8 mouse cellular contexts compared by ENCODE assay signal in genomic region chr6:124862406-124863124, GRCm38 (mm10). TPM values are rescaled to one million over a fixed set of nuclear protein-coding genes. Genes with fewer than 3 reads are reported as not detected.
DNase-seq lines count a peak whose midpoint lies in the region; ATAC-seq and TF ChIP-seq lines count a peak whose summit lies in the region.
"Had no signal": no experiment of that assay in that cellular context is flagged by ENCODE, and none has a peak within 500 bp of the region (broad histone marks: within the 10 kb centered on the region; RNA-seq: fewer than 3 reads in every experiment).

No protein-coding gene starts in this region.

- peak; percentile 36 to 42 for DNase-seq in left cerebral cortex, adult 18-20 months (ENCODE audit: low spot score in 2 of 2)
- DNase-seq in left cerebral cortex, adult 8-10 months (ENCODE audit: low spot score in 2 of 2), result no peak
- no peak for DNase-seq in embryonic facial prominence, embryonic 14.5 days (ENCODE audit: low spot score)
- no peak for DNase-seq in adrenal gland, adult 2 months

- 10% methylated on average over 8 of the region's 8 CpGs for WGBS in embryonic facial prominence, embryonic 14.5 days
- 9% methylated on average over 8 of the region's 8 CpGs for WGBS in hindbrain, embryonic 15.5 days
- WGBS in olfactory bulb, adult 2 months, result 3% methylated on average over 8 of the region's 8 CpGs

- no peak for TF ChIP-seq CTCF in olfactory bulb, adult 2 months (IDR thresholded peaks at IDR 0.05; ENCODE audit: insufficient read depth, low read depth, low read length)

- ATAC-seq in embryonic facial prominence, embryonic 14.5 days (ENCODE audit: low read depth), result no peak
- peak; percentile 1; the same call in 1 of the 2 replicates for ATAC-seq in hindbrain, embryonic 15.5 days (ENCODE audit: low FRiP score, low read depth)
- ATAC-seq in erythroid progenitor cell, adult 5-6 weeks (replicated peaks; ENCODE audit: low FRiP score, poor library complexity, severe bottlenecking), result no peak

- peak overlapping the region; percentile 57 for H3K4me3 ChIP-seq in embryonic facial prominence, embryonic 14.5 days (ENCODE audit: low read depth, low read length)
- H3K4me3 ChIP-seq in hindbrain, embryonic 15.5 days, result peak overlapping the region; percentile 83
- H3K4me3 ChIP-seq in olfactory bulb, adult 2 months (ENCODE audit: insufficient read depth, low read depth, low read length), result peak overlapping the region; percentile 73

- no peak overlapping the region for H3K27ac ChIP-seq in embryonic facial prominence, embryonic 14.5 days (replicated peaks; ENCODE audit: low read depth, low read length)
- peak overlapping the region; percentile 98 for H3K27ac ChIP-seq in hindbrain, embryonic 15.5 days (replicated peaks)
- H3K27ac ChIP-seq in olfactory bulb, adult 2 months (ENCODE audit: insufficient read depth, low read depth, low read length), result peak overlapping the region; percentile 99

- peak overlapping the region; percentile 95 for H3K4me2 ChIP-seq in embryonic facial prominence, embryonic 14.5 days (ENCODE audit: low read depth, low read length)
- peak overlapping the region; percentile 80 for H3K4me2 ChIP-seq in hindbrain, embryonic 15.5 days

- H3K36me3 ChIP-seq in embryonic facial prominence, embryonic 14.5 days (ENCODE audit: control insufficient read depth, insufficient read depth, low read length), result no peaks in the 10 kb centered on the region
- no peaks in the 10 kb centered on the region for H3K36me3 ChIP-seq in hindbrain, embryonic 15.5 days

- no peaks in the 10 kb centered on the region for H3K27me3 ChIP-seq in embryonic facial prominence, embryonic 14.5 days (replicated peaks; ENCODE audit: control insufficient read depth, insufficient read depth, low read length)
- H3K27me3 ChIP-seq in hindbrain, embryonic 15.5 days, result no peaks in the 10 kb centered on the region

- H3K4me1 ChIP-seq in embryonic facial prominence, embryonic 14.5 days (ENCODE audit: control insufficient read depth, insufficient read depth, low read length), result peaks cover 11% of the 10 kb centered on the region
- H3K4me1 ChIP-seq in hindbrain, embryonic 15.5 days (replicated peaks), result peaks cover 79% of the 10 kb centered on the region
- peaks cover 55% of the 10 kb centered on the region for H3K4me1 ChIP-seq in olfactory bulb, adult 2 months (ENCODE audit: control insufficient read depth, insufficient read depth, low read length)

- H3K9ac ChIP-seq in embryonic facial prominence, embryonic 14.5 days (ENCODE audit: low read depth, low read length), result peak overlapping the region; percentile 76
- H3K9ac ChIP-seq in hindbrain, embryonic 15.5 days, result peak overlapping the region; percentile 84

- TF ChIP-seq POLR2A in olfactory bulb, adult 2 months (IDR thresholded peaks at IDR 0.05; ENCODE audit: insufficient read depth, low read depth, low read length), result no peak

- H3K9me3 ChIP-seq in embryonic facial prominence, embryonic 14.5 days (ENCODE audit: control insufficient read depth, low read length), result no peaks in the 10 kb centered on the region
- no peaks in the 10 kb centered on the region for H3K9me3 ChIP-seq in hindbrain, embryonic 15.5 days

RNA-seq across cellular contexts. Expression of gene Gpr162, which starts 1.2 kb away (rescaled TPM):
- total RNA-seq in left cerebral cortex, adult 18-20 months (2021), result 100 to 1,000 TPM; 212 to 232 TPM
- 100 to 1,000 TPM; 202 to 224 (median 204) TPM for total RNA-seq in left cerebral cortex, adult 8-10 months (2022)
- polyA plus RNA-seq in embryonic facial prominence, embryonic 14.5 days (2014; fragmentation: Nextera tagmentation; extraction: Ambion mirVana), result 0.95 and 1.5 TPM in 2 replicates
- polyA plus RNA-seq in hindbrain, embryonic 15.5 days (2015; fragmentation: Nextera tagmentation; extraction: Ambion mirVana), result 33.9 and 37.5 TPM in 2 replicates
- polyA plus RNA-seq in olfactory bulb, adult 2 months (2012; ENCODE audit: insufficient read depth, insufficient read length, low replicate concordance, missing spikeins), result not detected in 2 replicates
- total RNA-seq in adrenal gland, adult 2 months (2021), result 1 to 10 TPM; 1.1 to 2.5 TPM
- polyA plus RNA-seq in adrenal gland, adult 2 months (2012; rRNA removed), result 1.9 and 2.4 TPM in 2 replicates
- not detected in 2 replicates for total RNA-seq in erythroid progenitor cell, adult 5-6 weeks (2015; ENCODE audit: low replicate concordance)
- not detected in 2 replicates for total RNA-seq in erythroid progenitor cell, adult 5-6 weeks (2017; ENCODE audit: low replicate concordance)

RNA-seq across cellular contexts. Expression of gene P3h3, which starts 5.0 kb away (rescaled TPM):
- total RNA-seq in left cerebral cortex, adult 18-20 months (2021), result 10 to 100 TPM; 23.5 to 30.9 TPM
- total RNA-seq in left cerebral cortex, adult 8-10 months (2022), result 10 to 100 TPM; 18.5 to 25.6 (median 20.6) TPM
- 49.5 and 57.0 TPM in 2 replicates for polyA plus RNA-seq in embryonic facial prominence, embryonic 14.5 days (2014; fragmentation: Nextera tagmentation; extraction: Ambion mirVana)
- polyA plus RNA-seq in hindbrain, embryonic 15.5 days (2015; fragmentation: Nextera tagmentation; extraction: Ambion mirVana), result 17.1 and 18.7 TPM in 2 replicates
- not detected in 2 replicates for polyA plus RNA-seq in olfactory bulb, adult 2 months (2012; ENCODE audit: insufficient read depth, insufficient read length, low replicate concordance, missing spikeins)
- 10 to 100 TPM; 16.8 to 23.6 TPM for total RNA-seq in adrenal gland, adult 2 months (2021)
- polyA plus RNA-seq in adrenal gland, adult 2 months (2012; rRNA removed), result 42.6 and 48.6 TPM in 2 replicates
- total RNA-seq in erythroid progenitor cell, adult 5-6 weeks (2015; ENCODE audit: low replicate concordance), result 1.1 and 2.5 TPM in 2 replicates
- 0.83 and 3.0 TPM in 2 replicates for total RNA-seq in erythroid progenitor cell, adult 5-6 weeks (2017; ENCODE audit: low replicate concordance)

RNA-seq across cellular contexts. Expression of gene Gnb3, which starts 22.5 kb away (rescaled TPM):
- under 1 TPM in 1 of 2 experiments, not detected in 1; 0.21 TPM for total RNA-seq in left cerebral cortex, adult 18-20 months (2021)
- under 1 TPM in 3 of 4 experiments, not detected in 1; 0.20 to 0.87 (median 0.53) TPM for total RNA-seq in left cerebral cortex, adult 8-10 months (2022)
- polyA plus RNA-seq in embryonic facial prominence, embryonic 14.5 days (2014; fragmentation: Nextera tagmentation; extraction: Ambion mirVana), result 2.9 and 3.5 TPM in 2 replicates
- polyA plus RNA-seq in hindbrain, embryonic 15.5 days (2015; fragmentation: Nextera tagmentation; extraction: Ambion mirVana), result 0.83 and 3.3 TPM in 2 replicates
- not detected in 2 replicates for polyA plus RNA-seq in olfactory bulb, adult 2 months (2012; ENCODE audit: insufficient read depth, insufficient read length, low replicate concordance, missing spikeins)
- 10 to 100 TPM in 1 of 2 experiments, 1 to 10 TPM in 1; 6.7 to 12.2 TPM for total RNA-seq in adrenal gland, adult 2 months (2021)
- 9.2 and 11.9 TPM in 2 replicates for polyA plus RNA-seq in adrenal gland, adult 2 months (2012; rRNA removed)
- not detected in 2 replicates for total RNA-seq in erythroid progenitor cell, adult 5-6 weeks (2015; ENCODE audit: low replicate concordance)
- total RNA-seq in erythroid progenitor cell, adult 5-6 weeks (2017; ENCODE audit: low replicate concordance), result not detected in 2 replicates
- polyA plus RNA-seq: testis, adult 2 months had no signal

RNA-seq across cellular contexts. Expression of gene Cd4, which starts 25.5 kb away (rescaled TPM):
- total RNA-seq in left cerebral cortex, adult 18-20 months (2021), result 1 to 10 TPM; 4.2 to 8.6 TPM
- total RNA-seq in left cerebral cortex, adult 8-10 months (2022), result 10 to 100 TPM; 13.4 to 17.2 (median 15.9) TPM
- 0.07 and 0.25 TPM in 2 replicates for polyA plus RNA-seq in embryonic facial prominence, embryonic 14.5 days (2014; fragmentation: Nextera tagmentation; extraction: Ambion mirVana)
- 0.14 and 0.32 TPM in 2 replicates for polyA plus RNA-seq in hindbrain, embryonic 15.5 days (2015; fragmentation: Nextera tagmentation; extraction: Ambion mirVana)
- 395 and 682 TPM in 2 replicates for polyA plus RNA-seq in olfactory bulb, adult 2 months (2012; ENCODE audit: insufficient read depth, insufficient read length, low replicate concordance, missing spikeins)
- total RNA-seq in adrenal gland, adult 2 months (2021), result under 1 TPM; 0.31 to 0.55 TPM
- polyA plus RNA-seq in adrenal gland, adult 2 months (2012; rRNA removed), result 0.52 and 0.61 TPM in 2 replicates
- 4.3 and 12.2 TPM in 2 replicates for total RNA-seq in erythroid progenitor cell, adult 5-6 weeks (2015; ENCODE audit: low replicate concordance)
- 5.0 and 6.8 TPM in 2 replicates for total RNA-seq in erythroid progenitor cell, adult 5-6 weeks (2017; ENCODE audit: low replicate concordance)

RNA-seq across cellular contexts. Expression of gene Cdca3, which starts 33.2 kb away (rescaled TPM):
- under 1 TPM; 0.23 to 0.42 TPM for total RNA-seq in left cerebral cortex, adult 18-20 months (2021)
- total RNA-seq in left cerebral cortex, adult 8-10 months (2022), result 1 to 10 TPM in 1 of 4 experiments, under 1 TPM in 3; 0.49 to 1.0 (median 0.80) TPM
- 107 and 131 TPM in 2 replicates for polyA plus RNA-seq in embryonic facial prominence, embryonic 14.5 days (2014; fragmentation: Nextera tagmentation; extraction: Ambion mirVana)
- polyA plus RNA-seq in hindbrain, embryonic 15.5 days (2015; fragmentation: Nextera tagmentation; extraction: Ambion mirVana), result 35.3 and 44.0 TPM in 2 replicates
- not detected in 2 replicates for polyA plus RNA-seq in olfactory bulb, adult 2 months (2012; ENCODE audit: insufficient read depth, insufficient read length, low replicate concordance, missing spikeins)
- total RNA-seq in adrenal gland, adult 2 months (2021), result 1 to 10 TPM; 2.2 to 3.9 TPM
- 5.9 and 8.6 TPM in 2 replicates for polyA plus RNA-seq in adrenal gland, adult 2 months (2012; rRNA removed)
- 529 and 565 TPM in 2 replicates for total RNA-seq in erythroid progenitor cell, adult 5-6 weeks (2015; ENCODE audit: low replicate concordance)
- total RNA-seq in erythroid progenitor cell, adult 5-6 weeks (2017; ENCODE audit: low replicate concordance), result 409 and 459 TPM in 2 replicates

Comparison
In these comparisons a context has a peak if more than half of its experiments do, and no peak if none do; other contexts are left out.
1. DNase-seq: peak in left cerebral cortex, adult 18-20 months (2 of 2); none in left cerebral cortex, adult 8-10 months (0 of 2), embryonic facial prominence, embryonic 14.5 days (single experiment) and adrenal gland, adult 2 months (single experiment).
2. RNA of gene Gpr162, which starts 1.2 kb away (total RNA-seq): 212 to 232 TPM in left cerebral cortex, adult 18-20 months and 202 to 224 TPM in left cerebral cortex, adult 8-10 months; 1.1 to 2.5 TPM in adrenal gland, adult 2 months and not detected in erythroid progenitor cell, adult 5-6 weeks; every median in the first group is over 10 times any median in the second.
3. RNA of gene P3h3, which starts 5.0 kb away (total RNA-seq): 23.5 to 30.9 TPM in left cerebral cortex, adult 18-20 months, 16.8 to 23.6 TPM in adrenal gland, adult 2 months and 18.5 to 25.6 TPM in left cerebral cortex, adult 8-10 months; 0.83 to 3.0 TPM in erythroid progenitor cell, adult 5-6 weeks; every median in the first group is over 4 times any median in the second.
4. RNA of gene Gnb3, which starts 22.5 kb away (total RNA-seq): 6.7 to 12.2 TPM in adrenal gland, adult 2 months; 0.20 to 0.87 TPM in left cerebral cortex, adult 8-10 months, 0.21 TPM in left cerebral cortex, adult 18-20 months and not detected in erythroid progenitor cell, adult 5-6 weeks; every median in the first group is over 4 times any median in the second.
5. Peak in every context shown above with its lines, with median percentiles within 50 percentile points of each other: H3K4me3 ChIP-seq.